Mouse (Mus musculus) heart, embryonic 10.5 days (tissue): Measurements from ENCODE around the gene Tmem150b. TPM values are rescaled to one million over a fixed set of nuclear protein-coding genes. Genes with fewer than 3 reads are reported as not detected.

Experiments used
- DNase-seq: peaks from one replicate; pipeline ENCODE4 v3.0.0-alpha.2; 2017; ENCODE audit warnings: low spot score
- H3K27ac ChIP-seq: fragments of 300-500 bp; sonication (generic); 2 replicates; pipeline ENCODE4 v1.5.1; 2016; ENCODE audit warnings: mild to moderate bottlenecking
- H3K27me3 ChIP-seq: fragments of 300-500 bp; sonication (generic); 2 replicates; pipeline ENCODE4 v1.6.1; 2016; ENCODE audit warnings: mild to moderate bottlenecking; ENCODE audit not compliant: poor library complexity, insufficient read depth, severe bottlenecking
- H3K36me3 ChIP-seq: fragments of 300-500 bp; sonication (generic); 2 replicates; pipeline ENCODE4 v1.6.1; 2016; ENCODE audit warnings: mild to moderate bottlenecking, moderate library complexity
- H3K4me1 ChIP-seq: fragments of 300-500 bp; sonication (generic); 2 replicates; pipeline ENCODE4 v1.6.1; 2016; ENCODE audit warnings: mild to moderate bottlenecking
- H3K4me3 ChIP-seq: fragments of 300-500 bp; sonication (generic); 2 replicates; pipeline ENCODE4 v1.5.1; 2016; ENCODE audit warnings: mild to moderate bottlenecking, moderate library complexity
- H3K9me3 ChIP-seq: fragments of 300-500 bp; sonication (generic); 2 replicates; pipeline ENCODE4 v1.6.1; 2016; ENCODE audit warnings: mild to moderate bottlenecking, moderate library complexity
- WGBS: fragments of 180-500 bp; shearing (Covaris S2); methylation state at CpG from one replicate; pipeline ENCODE4 v1.1.7; 2016; 5-methylcytosine and 5-hydroxymethylcytosine counted together
- polyA plus RNA-seq: library from polyadenylated mRNA; unstranded; fragments of >200 nt; fragmentation: Nextera tagmentation; extraction: Ambion mirVana; gene quantifications from 2 replicates; pipeline ENCODE4 v1.2.1, GENCODE M21; 2016

Tmem150b gene
- not detected in 2 replicates for polyA plus RNA-seq

GRCm38 (mm10) chr7:4725169-4725568 lies at the start of gene Tmem150b:
Tmem150b (minus strand) TSS chr7:4725249.
- WGBS, result 71% methylated on average over 7 of the region's 7 CpGs
- no peaks in the 10 kb centered on the region for H3K4me1 ChIP-seq
- no peak within 1 kb of the TSS for H3K4me3 ChIP-seq
- H3K27ac ChIP-seq, result no peak within 1 kb of the TSS
- peaks cover 5% of the 10 kb centered on the region; the same call in 1 of the 2 replicates for H3K27me3 ChIP-seq
- DNase-seq, result no peak
- H3K9me3 ChIP-seq, result no peaks in the 10 kb centered on the region
- no peaks in the 10 kb centered on the region for H3K36me3 ChIP-seq

DNA sequence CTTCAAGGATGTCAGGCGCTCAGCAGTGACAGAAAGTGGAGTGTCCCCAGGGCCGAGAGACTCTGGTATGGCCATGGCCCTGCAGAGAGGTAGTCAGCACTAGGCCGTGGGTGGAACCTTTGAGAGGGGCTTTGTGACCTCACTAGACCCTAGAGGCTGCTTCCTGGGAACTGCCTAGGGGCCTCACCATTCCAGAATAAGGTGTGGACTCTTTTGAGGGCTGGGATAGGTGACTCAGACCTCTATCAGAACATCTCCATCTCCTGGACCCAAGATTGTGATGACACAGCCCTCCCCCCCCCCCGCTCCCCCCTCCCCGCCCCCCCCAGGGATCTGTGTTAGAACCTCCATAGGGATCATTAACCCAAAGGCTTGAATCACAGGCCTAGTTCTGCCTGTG lies 46.2 kb upstream of the Tmem150b start, which contains the start of gene Fam71e2:
Gene Fam71e2 (minus strand): TSS at position 101 of the 400 bp plus-strand sequence.
- Histone ChIP-seq H3K4me3 (no peak within 1 kb of the TSS), H3K9me3 (no peaks in the 10 kb centered on the region), H3K4me1 (no peaks in the 10 kb centered on the region), H3K27me3 (peaks cover 36% of the 10 kb centered on the region), H3K27ac (no peak within 1 kb of the TSS), H3K36me3 (no peaks in the 10 kb centered on the region)
- 65% methylated on average over 3 of the region's 5 CpGs for WGBS
- no peak for DNase-seq

GRCm38 (mm10) chr7:4764946-4765710 lies 40.1 kb upstream of the Tmem150b start:
- Histone ChIP-seq H3K4me1 (0 out of 2 replicates have a peak, but pooled peaks cover 3% of the 10 kb centered on the region), H3K9me3 (no peaks in the 10 kb centered on the region), H3K27ac (no peak overlapping the region), H3K27me3 (peaks cover 2% of the 10 kb centered on the region; the same call in 1 of the 2 replicates), H3K36me3 (no peaks in the 10 kb centered on the region), H3K4me3 (no peak overlapping the region)
- no peak for DNase-seq
- WGBS, result 31% methylated on average over 4 of the region's 4 CpGs

GRCm38 (mm10) chr7:4759670-4760069 lies 34.6 kb upstream of the Tmem150b start:
- H3K4me1 ChIP-seq, result no peaks in the 10 kb centered on the region
- H3K9me3 ChIP-seq, result no peaks in the 10 kb centered on the region
- H3K36me3 ChIP-seq, result no peaks in the 10 kb centered on the region
- no peak overlapping the region for H3K27ac ChIP-seq
- H3K4me3 ChIP-seq, result no peak overlapping the region
- H3K27me3 ChIP-seq, result no peaks in the 10 kb centered on the region
- 21% methylated on average over 1 of the region's 1 CpGs for WGBS
- no peak for DNase-seq

DNA sequence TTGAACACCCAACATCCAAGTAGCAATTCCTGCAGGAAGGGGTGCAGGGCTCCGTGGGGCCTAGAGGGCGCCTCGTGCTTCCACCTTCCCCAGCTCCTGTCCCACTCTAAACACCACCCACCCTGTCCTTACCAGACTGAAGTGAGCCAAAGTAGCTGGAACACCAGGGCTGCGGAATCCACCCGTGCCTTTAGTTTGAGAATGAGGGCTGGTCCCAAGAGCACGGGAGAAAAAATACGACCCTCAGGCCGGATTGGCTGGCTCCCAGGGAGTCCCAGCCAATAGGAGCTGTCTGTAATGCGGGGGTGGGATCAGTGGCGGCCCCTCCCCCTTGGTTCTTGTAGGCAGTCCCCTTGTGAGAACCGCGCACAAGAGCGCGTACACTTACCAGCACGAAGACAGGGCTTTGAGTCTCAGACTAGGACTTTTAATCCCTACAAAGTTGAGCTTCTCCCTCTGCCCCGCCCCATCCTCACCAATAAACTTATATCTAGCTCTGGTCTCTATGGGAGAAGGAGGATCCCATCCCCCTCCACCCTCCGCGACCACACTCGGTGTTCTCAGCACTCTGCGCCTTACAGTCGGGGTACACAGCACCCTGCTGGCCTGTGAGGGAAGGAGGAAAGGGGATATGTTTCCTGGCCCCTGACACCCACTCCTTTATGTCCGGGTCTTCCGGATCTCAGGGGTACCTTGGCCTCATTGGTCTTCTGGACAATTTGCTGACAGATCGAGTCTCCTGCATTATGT lies 27.9 kb upstream of the Tmem150b start, which contains the start of gene Cox6b2:
Gene Cox6b2 (minus strand): TSS at position 274 of the 750 bp plus-strand sequence.
- Histone ChIP-seq H3K27ac (peak within 1 kb of the TSS; percentile 83), H3K4me1 (peaks cover 20% of the 10 kb centered on the region)
- WGBS, result 4% methylated on average over 24 of the region's 24 CpGs

GRCm38 (mm10) chr7:4751971-4752820 lies 27.1 kb upstream of the Tmem150b start:
- H3K4me1 ChIP-seq, result peaks cover 20% of the 10 kb centered on the region
- H3K27ac ChIP-seq, result peak overlapping the region; percentile 83
- H3K36me3 ChIP-seq, result no peaks in the 10 kb centered on the region
- DNase-seq, result peak; percentile 91
- peak overlapping the region; percentile 61 for H3K4me3 ChIP-seq
- H3K9me3 ChIP-seq, result no peaks in the 10 kb centered on the region
- 2% methylated on average over 30 of the region's 30 CpGs for WGBS
- H3K27me3 ChIP-seq, result 0 out of 2 replicates have a peak, but pooled peaks cover 8% of the 10 kb centered on the region

More for the DNA sequence above, 27.9 kb upstream of the Tmem150b start, which contains the start of gene Cox6b2:
- no peaks in the 10 kb centered on the region for H3K9me3 ChIP-seq
- H3K4me3 ChIP-seq, result peak within 1 kb of the TSS; percentile 61
- H3K27me3 ChIP-seq, result 0 out of 2 replicates have a peak, but pooled peaks cover 8% of the 10 kb centered on the region
- DNase-seq, result peak; percentile 96
- H3K36me3 ChIP-seq, result no peaks in the 10 kb centered on the region

DNA sequence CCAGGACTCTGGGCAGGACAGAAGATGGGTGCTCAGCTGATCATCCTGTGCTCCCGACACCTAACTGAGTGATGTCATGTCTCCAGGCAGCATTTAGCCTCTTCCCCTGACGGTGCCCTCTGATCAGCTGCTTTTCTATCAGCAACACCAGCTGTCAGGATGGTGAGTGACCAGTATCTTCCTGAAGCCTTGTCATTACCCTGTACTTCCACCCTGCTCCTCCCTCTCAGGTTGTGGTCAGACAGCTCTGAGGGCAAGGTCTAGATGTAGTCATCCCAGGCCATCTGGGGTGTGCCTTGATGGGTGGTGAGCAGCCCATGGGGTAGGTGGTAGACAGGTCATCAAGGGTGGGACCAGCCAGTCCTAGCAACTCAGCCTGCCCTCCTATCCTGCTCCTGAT lies 24.1 kb upstream of the Tmem150b start:
- peak; percentile 86 for DNase-seq
- H3K9me3 ChIP-seq, result no peaks in the 10 kb centered on the region
- H3K27ac ChIP-seq, result no peak overlapping the region
- no peak overlapping the region for H3K4me3 ChIP-seq
- H3K4me1 ChIP-seq, result peaks cover 36% of the 10 kb centered on the region
- H3K36me3 ChIP-seq, result peaks cover 25% of the 10 kb centered on the region
- 65% methylated on average over 2 of the region's 2 CpGs for WGBS
- H3K27me3 ChIP-seq, result 0 out of 2 replicates have a peak, but pooled peaks cover 5% of the 10 kb centered on the region

DNA sequence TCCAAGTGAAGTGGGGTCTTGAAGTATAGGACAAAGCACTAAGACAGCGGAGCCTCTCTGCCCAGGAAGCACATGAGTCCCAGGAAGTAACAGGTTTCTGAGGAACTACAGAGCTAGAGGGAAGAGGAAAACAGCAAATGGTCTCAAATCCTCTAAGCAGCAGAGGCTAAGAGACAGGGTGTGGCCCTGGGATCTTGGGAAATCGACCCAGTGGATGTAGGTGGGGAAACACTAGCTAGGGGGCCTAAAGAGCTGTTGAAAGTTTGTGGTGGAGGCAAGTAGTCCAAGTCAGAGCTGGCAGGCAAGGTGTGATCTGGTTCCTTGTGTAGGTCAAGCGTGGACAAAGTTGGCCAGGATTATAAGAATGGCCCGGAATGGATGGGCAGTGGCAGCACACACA lies 23.3 kb upstream of the Tmem150b start:
- Histone ChIP-seq H3K4me1 (peaks cover 37% of the 10 kb centered on the region), H3K27me3 (no peaks in the 10 kb centered on the region), H3K4me3 (no peak overlapping the region), H3K36me3 (peaks cover 33% of the 10 kb centered on the region), H3K27ac (peak overlapping the region; percentile 13; the same call in 1 of the 2 replicates), H3K9me3 (no peaks in the 10 kb centered on the region)
- WGBS, result 68% methylated on average over 4 of the region's 4 CpGs
- no peak for DNase-seq

DNA sequence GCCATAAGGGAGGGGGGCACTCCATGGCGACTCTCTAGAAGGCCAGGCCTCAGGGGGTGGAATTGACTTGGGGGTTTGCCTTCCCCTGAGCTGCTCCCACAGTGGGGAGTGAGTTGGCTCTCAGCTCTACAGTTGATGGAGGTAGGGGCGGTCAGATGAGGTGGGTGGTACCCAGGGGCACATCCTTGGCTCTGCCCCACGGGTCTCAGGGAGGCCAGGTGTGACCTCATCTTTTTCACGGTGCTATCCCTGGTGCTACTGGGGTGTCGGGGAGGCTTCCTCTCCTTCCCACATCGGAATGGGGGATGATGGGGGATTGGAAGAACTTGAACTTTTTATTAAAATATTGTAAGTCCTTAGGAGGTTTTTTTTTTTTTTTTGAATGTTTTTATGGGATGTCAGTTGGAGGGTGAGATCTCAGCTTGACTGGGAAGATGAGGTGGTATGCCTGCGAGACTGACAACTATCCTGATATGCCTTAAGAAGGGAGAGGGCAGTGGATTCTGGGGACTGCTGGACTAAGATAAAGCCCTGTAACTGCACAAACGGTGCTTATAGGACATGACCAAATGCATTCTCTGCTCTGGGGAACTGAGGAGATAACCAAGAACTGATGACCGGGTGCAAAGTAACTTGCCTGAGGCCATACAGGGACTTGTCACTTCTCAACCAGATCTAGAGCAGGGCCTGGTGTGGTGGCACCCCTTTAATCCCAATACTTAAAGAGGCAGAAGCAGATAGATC lies 22.3 kb upstream of the Tmem150b start:
- Histone ChIP-seq H3K36me3 (peaks cover 43% of the 10 kb centered on the region), H3K27me3 (no peaks in the 10 kb centered on the region), H3K27ac (peak overlapping the region; percentile 33; the same call in 1 of the 2 replicates), H3K4me3 (no peak overlapping the region), H3K9me3 (no peaks in the 10 kb centered on the region), H3K4me1 (peaks cover 37% of the 10 kb centered on the region)
- 54% methylated on average over 9 of the region's 9 CpGs for WGBS
- DNase-seq, result peak; percentile 88

GRCm38 (mm10) chr7:4746326-4746980 lies 21.4 kb upstream of the Tmem150b start:
- Histone ChIP-seq H3K4me1 (peaks cover 37% of the 10 kb centered on the region), H3K36me3 (peaks cover 47% of the 10 kb centered on the region), H3K27me3 (no peaks in the 10 kb centered on the region), H3K4me3 (no peak overlapping the region), H3K9me3 (no peaks in the 10 kb centered on the region), H3K27ac (peak overlapping the region; percentile 33; the same call in 1 of the 2 replicates)
- 84% methylated on average over 22 of the region's 22 CpGs for WGBS
- DNase-seq, result peak; percentile 74

GRCm38 (mm10) chr7:4744886-4745285 lies 19.8 kb upstream of the Tmem150b start:
- H3K27me3 ChIP-seq, result no peaks in the 10 kb centered on the region
- DNase-seq, result peak; percentile 73
- no peaks in the 10 kb centered on the region for H3K9me3 ChIP-seq
- H3K36me3 ChIP-seq, result peaks cover 47% of the 10 kb centered on the region
- no peak overlapping the region; the same call in 1 of the 2 replicates for H3K27ac ChIP-seq
- WGBS, result 79% methylated on average over 6 of the region's 6 CpGs
- H3K4me1 ChIP-seq, result peaks cover 40% of the 10 kb centered on the region
- no peak overlapping the region for H3K4me3 ChIP-seq
